Mouse (Mus musculus): ENCODE measurements around the gene Gsta4.

- TF ChIP-seq POLR2A (IDR thresholded peaks at IDR 0.05; ENCODE audit: low read depth, low read length) (no peak), CTCF (IDR thresholded peaks at IDR 0.05; ENCODE audit: extremely low read depth, insufficient read depth, insufficient read length, insufficient replicate concordance) (no peak)
Observed at GRCm38 (mm10) chr9:78224418-78224817, 41.8 kb downstream of the Gsta4 start.

Data from spleen, adult 2 months (tissue).